Mouse (Mus musculus) cerebellum, adult 18-20 months (tissue): ENCODE measurements around the gene Abhd4.
A peak's percentile ranks its signal among the peaks of the same experiment; 100 is the strongest.
"Not testable (repeated sequence)": the region's sequence is repeated elsewhere in the genome, so short reads cannot be mapped to it uniquely, and the experiment has no call there.

Experiments used
- DNase-seq, 2 experiments: peaks; one replicate each; pipeline ENCODE4 v3.0.0; 2021

Gene Abhd4

DNA sequence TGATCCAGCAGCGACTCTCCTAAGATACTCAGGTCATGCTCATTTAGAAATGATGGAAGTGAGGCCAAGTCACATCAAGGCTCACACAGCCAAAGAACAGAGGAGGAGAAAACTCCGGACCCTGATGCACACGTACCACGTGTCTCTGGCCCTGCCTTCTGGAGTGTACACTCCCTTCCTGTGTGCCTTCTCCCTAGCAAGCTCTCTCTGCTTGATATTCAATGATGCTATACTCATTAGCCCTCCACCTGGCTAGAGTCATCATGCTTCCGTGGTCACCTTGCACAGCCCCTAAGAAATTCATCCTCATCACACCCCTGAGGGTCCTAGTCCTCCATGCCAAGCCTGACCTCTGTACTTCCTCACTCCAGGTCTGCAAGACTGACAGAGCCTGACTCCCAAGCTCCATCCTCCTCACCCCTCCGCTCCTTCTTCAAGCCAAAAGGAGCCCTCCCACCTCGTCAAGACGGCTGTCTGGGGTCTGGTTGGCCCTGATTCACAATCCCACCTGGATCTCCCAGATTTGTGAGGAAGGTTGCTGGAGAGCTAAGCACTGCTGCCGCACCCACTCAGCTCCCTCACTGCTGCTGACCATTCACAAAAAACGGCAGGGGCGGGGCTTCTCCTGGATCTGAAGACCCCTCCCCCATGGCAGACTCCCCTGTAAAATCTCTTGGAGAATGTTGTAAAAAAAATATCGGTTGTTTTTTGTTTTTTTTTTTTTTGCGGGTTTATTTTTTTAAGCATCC, 30.5 kb upstream of the Abhd4 start:
- DNase-seq: no peak

DNA sequence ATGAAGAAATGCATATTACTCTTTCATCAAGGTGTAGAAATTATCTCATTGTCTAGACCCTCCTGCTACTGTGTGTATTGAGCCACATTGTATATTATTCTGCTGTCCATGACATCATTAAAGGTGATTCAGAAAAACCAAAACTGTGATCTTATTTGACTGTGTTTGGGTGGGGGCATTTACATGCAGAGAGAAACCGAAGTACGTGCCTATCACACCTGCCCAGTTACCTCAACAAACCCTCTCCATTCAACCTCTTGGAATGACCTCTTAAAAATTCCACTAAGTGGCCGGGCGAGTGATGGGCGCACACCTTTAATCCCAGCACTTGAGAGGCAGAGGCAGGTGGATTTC, 29.9 kb upstream of the Abhd4 start:
- DNase-seq: no peak

- DNase-seq: no peak
Observed at GRCm38 (mm10) chr14:54224484-54225467, 29.2 kb upstream of the Abhd4 start.

GRCm38 (mm10) chr14:54225725-54226124, 28.3 kb upstream of the Abhd4 start:
- DNase-seq: no peak

GRCm38 (mm10) chr14:54226911-54227811, 26.8 kb upstream of the Abhd4 start:
- peak in 1 of 2 experiments; percentile 9 for DNase-seq

GRCm38 (mm10) chr14:54227911-54228451, 26.0 kb upstream of the Abhd4 start:
- DNase-seq: peak; percentile 64 to 80

- DNase-seq: peak in 1 of 2 experiments; percentile 26
Observed at GRCm38 (mm10) chr14:54228501-54228900, 25.5 kb upstream of the Abhd4 start.

GRCm38 (mm10) chr14:54228933-54229713, 24.9 kb upstream of the Abhd4 start:
- DNase-seq: peak in 1 of 2 experiments; percentile 30

DNA sequence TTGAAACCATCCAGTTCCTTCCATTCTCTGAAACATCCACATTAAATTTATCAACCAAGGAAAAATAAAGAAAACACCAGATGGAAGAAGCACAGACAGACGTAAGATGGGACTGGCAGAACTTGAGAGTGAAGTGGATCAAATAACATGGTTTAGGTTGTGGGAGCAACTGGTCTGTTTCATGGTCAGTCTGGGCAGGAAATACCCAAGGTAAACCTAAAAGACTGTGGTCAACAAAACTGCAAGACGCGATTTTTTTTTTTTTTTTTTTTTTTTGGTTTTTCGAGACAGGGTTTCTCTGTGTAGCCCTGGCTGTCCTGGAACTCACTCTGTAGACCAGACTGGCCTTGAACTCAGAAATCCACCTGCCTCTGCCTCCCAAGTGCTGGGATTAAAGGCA, 24.1 kb upstream of the Abhd4 start:
- not testable (repeated sequence) for DNase-seq

DNA sequence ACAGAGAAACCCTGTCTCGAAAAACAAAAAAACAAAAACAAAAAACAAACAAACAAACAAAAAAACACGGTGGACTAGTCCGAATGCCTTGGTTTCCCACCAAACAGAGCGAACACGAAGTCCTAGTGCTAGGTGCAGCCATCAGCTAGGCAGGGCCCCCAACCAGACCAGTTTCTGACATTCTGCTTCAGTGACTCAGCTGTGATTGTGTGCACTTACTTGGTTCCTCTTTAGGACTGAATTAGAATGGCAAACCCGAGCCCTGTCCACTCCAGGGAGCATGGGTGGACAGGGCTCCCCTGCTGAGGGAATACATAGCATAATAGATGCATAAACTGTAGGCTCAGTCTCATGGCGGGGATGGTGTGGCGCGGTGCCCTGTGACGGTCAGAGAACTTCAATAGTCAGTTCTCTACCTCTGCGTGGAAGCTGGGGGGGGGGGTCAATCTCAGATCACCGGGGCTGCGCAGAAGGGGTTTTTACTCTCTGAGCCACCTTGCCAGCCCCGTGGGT, 23.3 kb upstream of the Abhd4 start:
- no peak for DNase-seq

DNA sequence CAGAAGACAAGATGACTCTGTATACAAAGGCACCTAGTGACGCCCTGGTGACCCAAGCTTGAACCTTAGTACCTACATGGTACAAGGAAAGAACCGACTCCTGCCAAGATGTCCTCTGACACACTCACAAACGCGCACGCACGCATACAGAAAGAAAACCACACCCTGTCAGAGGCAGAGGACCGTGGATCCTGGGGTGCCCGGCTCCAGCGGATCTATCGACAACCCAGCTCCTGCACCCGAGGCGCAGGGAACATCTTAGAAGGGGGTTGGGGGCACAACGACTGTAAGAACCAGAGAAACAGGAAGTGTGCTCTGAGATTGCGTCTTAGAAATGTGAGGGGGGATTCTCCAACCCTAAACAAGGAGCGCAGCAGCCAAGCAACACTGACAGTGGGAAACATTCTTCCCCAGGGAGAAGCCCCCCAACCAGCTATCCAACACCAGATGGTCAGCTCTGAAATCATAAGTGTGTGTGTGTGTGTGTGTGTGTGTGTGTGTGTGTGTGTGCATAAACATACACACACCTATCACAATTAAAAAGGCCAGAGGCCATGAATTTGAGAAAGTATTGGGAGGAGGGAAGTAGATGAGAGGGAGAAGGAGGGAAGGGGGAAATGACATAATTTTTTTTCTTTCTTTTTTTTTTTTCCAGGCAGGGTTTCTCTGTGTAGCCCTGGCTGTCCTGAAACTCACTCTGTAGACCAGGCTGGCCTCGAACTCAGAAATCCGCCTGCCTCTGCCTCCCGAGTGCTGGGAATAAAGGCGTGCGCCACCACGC, 22.6 kb upstream of the Abhd4 start:
- DNase-seq: no peak

DNA sequence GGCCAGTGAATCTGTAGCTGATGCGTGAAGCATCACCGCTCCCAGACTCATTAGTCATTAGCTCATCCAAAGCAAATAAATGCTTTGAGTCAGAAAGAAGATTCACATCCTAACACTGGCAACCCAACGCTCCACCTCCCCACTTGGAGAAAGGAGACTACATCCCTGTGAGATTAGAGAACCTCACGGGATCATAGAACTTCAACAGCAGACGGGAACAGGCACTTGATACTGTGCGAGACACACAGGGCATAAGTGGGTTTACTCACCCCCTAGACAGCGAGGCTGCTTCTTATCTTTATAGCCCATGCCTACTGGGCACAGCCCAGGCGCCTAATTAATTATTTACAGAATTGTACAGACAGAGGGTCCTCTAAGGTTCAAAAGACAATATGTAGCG, 21.8 kb upstream of the Abhd4 start:
- DNase-seq: no peak

DNA sequence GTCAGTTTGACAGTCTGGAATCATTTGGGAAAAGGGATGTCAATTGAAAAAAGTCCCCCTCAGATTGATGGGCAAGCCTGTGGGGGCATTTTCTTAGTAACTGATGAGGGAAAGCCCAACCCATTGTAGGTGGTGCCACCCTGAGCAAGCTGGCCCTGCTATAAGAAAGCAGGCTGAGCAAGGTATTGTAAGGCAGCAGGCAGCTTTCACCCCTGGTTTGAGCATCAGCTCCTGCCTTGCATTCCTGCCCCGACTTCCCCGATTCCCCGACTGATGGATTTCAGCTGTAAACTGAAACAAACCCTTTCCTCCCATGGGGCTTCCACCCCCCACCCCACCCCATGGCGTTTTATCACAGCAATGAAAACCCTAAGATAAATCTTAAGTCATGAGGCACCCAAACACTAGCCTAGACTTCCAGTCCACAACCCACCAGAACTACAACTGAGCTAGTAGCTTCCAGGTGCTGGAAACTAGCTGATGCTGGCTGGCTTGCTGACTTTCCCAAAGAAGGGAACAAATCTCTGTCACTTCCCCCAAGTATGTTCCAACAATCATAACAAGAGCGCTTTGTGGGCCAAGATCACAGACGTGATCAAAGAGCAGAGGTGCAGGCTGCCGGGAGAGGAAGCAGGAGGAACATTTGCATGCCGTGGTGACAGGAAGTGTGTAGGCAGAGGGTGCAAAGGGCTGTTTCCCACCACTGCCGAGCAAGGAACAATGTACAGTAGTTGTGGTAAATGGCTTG, 21.0 kb upstream of the Abhd4 start:
- no peak for DNase-seq

DNA sequence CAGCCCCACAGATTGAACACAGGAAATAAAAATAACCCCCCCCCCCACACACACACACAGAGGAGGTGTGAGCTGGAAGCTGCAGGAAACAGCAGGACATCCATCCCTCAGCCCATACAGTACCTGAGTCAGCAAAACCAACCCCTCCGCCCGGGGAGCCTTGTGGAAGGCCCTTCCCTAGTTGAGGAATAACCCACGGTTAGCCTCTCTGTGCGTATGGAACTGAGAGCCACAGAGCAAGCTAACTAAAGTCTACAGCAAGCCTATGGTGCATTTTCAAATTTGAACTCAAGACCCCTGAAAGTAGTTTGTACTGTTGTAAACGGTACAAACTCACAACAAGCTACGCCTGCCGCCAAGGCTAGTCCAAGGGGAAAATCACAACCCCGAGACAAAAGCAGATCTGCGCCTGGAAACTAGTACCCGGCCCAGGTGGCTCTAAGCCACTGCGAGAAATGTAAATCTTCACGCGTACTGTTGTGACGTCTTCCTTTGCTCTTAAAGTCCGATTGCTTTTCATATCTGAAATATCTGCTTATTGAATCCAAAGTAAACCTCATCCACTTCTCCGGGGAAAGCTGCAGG, 20.3 kb upstream of the Abhd4 start:
- no peak for DNase-seq

- DNase-seq: no peak
Observed at GRCm38 (mm10) chr14:54234231-54235040, 19.6 kb upstream of the Abhd4 start.

DNA sequence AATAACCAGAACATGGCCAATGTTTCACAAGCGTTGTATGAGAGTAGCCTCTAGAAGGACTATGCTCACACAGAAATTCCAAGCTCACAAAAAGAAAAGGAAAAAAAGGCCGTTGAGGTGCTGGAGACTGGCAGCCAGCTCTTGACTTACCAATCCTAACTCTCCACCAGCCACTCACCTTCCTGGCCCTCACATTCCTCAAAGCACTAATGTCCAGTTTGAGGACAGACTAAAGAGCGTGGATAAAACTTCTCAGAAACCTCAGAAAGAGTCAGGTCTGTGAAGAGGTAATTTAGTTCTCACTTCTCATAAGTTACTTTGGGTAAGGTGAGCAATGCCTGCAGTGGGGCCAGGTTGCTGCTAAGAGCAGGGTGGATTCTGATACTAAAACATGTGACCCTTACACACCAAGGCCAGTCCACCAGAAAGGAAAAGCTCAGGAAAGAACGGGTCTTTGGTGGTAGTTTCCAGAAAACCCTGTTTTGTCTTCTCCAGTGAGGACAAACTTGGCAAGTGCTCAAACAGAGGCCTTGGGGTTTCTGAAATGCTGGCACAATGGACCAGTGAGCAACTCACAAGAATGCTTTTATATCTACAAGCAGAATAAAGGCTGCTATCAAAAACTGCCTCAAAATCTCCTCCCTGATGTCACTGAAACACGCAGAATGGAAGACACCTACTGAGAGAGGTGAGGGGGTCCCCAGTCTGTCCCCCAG, 18.0 kb upstream of the Abhd4 start:
- no peak for DNase-seq

GRCm38 (mm10) chr14:54236881-54237280, 17.1 kb upstream of the Abhd4 start:
- DNase-seq: no peak
